ENCODE assay signal across 20 mouse cellular contexts in genomic region chr5:82142063-82142462, GRCm38 (mm10).
DNase-seq lines count a peak whose midpoint lies in the region; ATAC-seq and TF ChIP-seq lines count a peak whose summit lies in the region.
"Had no signal": no experiment of that assay in that cellular context is flagged by ENCODE, and none has a peak within 500 bp of the region (broad histone marks: within the 10 kb centered on the region; RNA-seq: fewer than 3 reads in every experiment).

No protein-coding gene starts in this region.

- no peak overlapping the region for H3K4me2 ChIP-seq in heart, embryonic 16.5 days (ENCODE audit: low read depth, low read length)
- no peak overlapping the region for H3K4me2 ChIP-seq in kidney, embryonic 16.5 days (replicated peaks; ENCODE audit: low read depth, low read length)
- H3K4me2 ChIP-seq in kidney, embryonic 15.5 days: no peak overlapping the region
- H3K4me2 ChIP-seq: embryonic facial prominence, embryonic 13.5 days; forebrain, embryonic 12.5 days; heart, embryonic 12.5 days; hindbrain, embryonic 13.5 days had no signal

- no peak for TF ChIP-seq CTCF in kidney, adult 2 months (conservative IDR thresholded peaks at IDR 0.05; ENCODE audit: insufficient read depth, insufficient read length, low read depth, low read length)

- H3K27me3 ChIP-seq in heart, embryonic 16.5 days (ENCODE audit: control insufficient read depth, insufficient read depth, low read length): no peaks in the 10 kb centered on the region
- H3K27me3 ChIP-seq in heart, embryonic 10.5 days (ENCODE audit: insufficient read depth, poor library complexity, severe bottlenecking): no peaks in the 10 kb centered on the region
- no peaks in the 10 kb centered on the region for H3K27me3 ChIP-seq in kidney, adult 2 months (replicated peaks; ENCODE audit: control insufficient read depth, insufficient read depth, low read length)
- no peaks in the 10 kb centered on the region for H3K27me3 ChIP-seq in kidney, embryonic 16.5 days (ENCODE audit: insufficient read depth, low read length)
- H3K27me3 ChIP-seq in kidney, embryonic 15.5 days: no peaks in the 10 kb centered on the region
- H3K27me3 ChIP-seq: embryonic facial prominence, embryonic 13.5 days; forebrain, embryonic 12.5 days; heart, embryonic 12.5 days; hindbrain, embryonic 13.5 days had no signal

- 91% methylated on average over 1 of the region's 1 CpGs for WGBS in heart, embryonic 16.5 days
- WGBS in heart, embryonic 10.5 days: 90% methylated on average over 1 of the region's 1 CpGs
- WGBS in kidney, adult 2 months: 62% methylated on average over 1 of the region's 1 CpGs
- 71% methylated on average over 1 of the region's 1 CpGs for WGBS in kidney, embryonic 16.5 days
- 93% methylated on average over 1 of the region's 1 CpGs for WGBS in kidney, embryonic 15.5 days

- 0 out of 2 replicates have a peak overlapping the region, but pooled peaks have one; percentile 31 for H3K27ac ChIP-seq in heart, embryonic 16.5 days (ENCODE audit: low read length)
- H3K27ac ChIP-seq in heart, embryonic 10.5 days: no peak overlapping the region
- peak overlapping the region; percentile 82 for H3K27ac ChIP-seq in kidney, adult 2 months (ENCODE audit: insufficient read depth, low read depth, low read length)
- no peak overlapping the region for H3K27ac ChIP-seq in kidney, embryonic 16.5 days (ENCODE audit: low read length)
- no peak overlapping the region for H3K27ac ChIP-seq in kidney, embryonic 15.5 days
- H3K27ac ChIP-seq: embryonic facial prominence, embryonic 13.5 days; forebrain, embryonic 12.5 days; hindbrain, embryonic 13.5 days; hindbrain, postnatal 0 days had no signal

- H3K9ac ChIP-seq in heart, embryonic 16.5 days (ENCODE audit: low read length): no peak overlapping the region
- H3K9ac ChIP-seq in kidney, embryonic 16.5 days (replicated peaks; ENCODE audit: low read length): no peak overlapping the region
- no peak overlapping the region for H3K9ac ChIP-seq in kidney, embryonic 15.5 days
- H3K9ac ChIP-seq: embryonic facial prominence, embryonic 13.5 days; forebrain, embryonic 12.5 days; heart, embryonic 12.5 days; hindbrain, embryonic 13.5 days had no signal

- H3K4me1 ChIP-seq in heart, embryonic 16.5 days (ENCODE audit: control insufficient read depth, insufficient read depth, low read length): no peaks in the 10 kb centered on the region
- H3K4me1 ChIP-seq in heart, embryonic 10.5 days: no peaks in the 10 kb centered on the region
- H3K4me1 ChIP-seq in kidney, adult 2 months (ENCODE audit: control insufficient read depth, insufficient read depth, low read length): no peaks in the 10 kb centered on the region
- no peaks in the 10 kb centered on the region for H3K4me1 ChIP-seq in kidney, embryonic 16.5 days (ENCODE audit: insufficient read depth, low read length)
- no peaks in the 10 kb centered on the region for H3K4me1 ChIP-seq in kidney, embryonic 15.5 days
- H3K4me1 ChIP-seq: embryonic facial prominence, embryonic 13.5 days; forebrain, embryonic 12.5 days; heart, embryonic 12.5 days; hindbrain, embryonic 13.5 days had no signal

- H3K9me3 ChIP-seq in heart, embryonic 16.5 days (replicated peaks; ENCODE audit: control insufficient read depth, low read length): peaks cover 2% of the 10 kb centered on the region; the same call in 1 of the 2 replicates
- no peaks in the 10 kb centered on the region for H3K9me3 ChIP-seq in heart, embryonic 10.5 days
- H3K9me3 ChIP-seq in kidney, embryonic 16.5 days (ENCODE audit: low read length): no peaks in the 10 kb centered on the region
- H3K9me3 ChIP-seq in kidney, embryonic 15.5 days (replicated peaks): no peaks in the 10 kb centered on the region
- H3K9me3 ChIP-seq: embryonic facial prominence, embryonic 13.5 days; forebrain, embryonic 12.5 days; heart, embryonic 12.5 days; hindbrain, embryonic 13.5 days had no signal

- DNase-seq in heart, embryonic 10.5 days (ENCODE audit: low spot score): no peak
- DNase-seq in kidney, adult 2 months: peak; percentile 70
- DNase-seq in kidney, postnatal 14 days: peak; percentile 19
- DNase-seq in kidney, postnatal 36 days: peak; percentile 1 to 54
- no peak for DNase-seq in frontal cortex, postnatal 10 days (ENCODE audit: low spot score in 2 of 2)
- DNase-seq: adrenal gland, adult 2 months; adrenal gland, postnatal 25 days; cerebellum, adult 18-20 months; cerebellum, adult 9-11 months; cerebellum, postnatal 36 days; gastrocnemius, postnatal 14 days had no signal

- no peaks in the 10 kb centered on the region for H3K36me3 ChIP-seq in heart, embryonic 16.5 days (ENCODE audit: control insufficient read depth, insufficient read depth)
- no peaks in the 10 kb centered on the region for H3K36me3 ChIP-seq in heart, embryonic 10.5 days
- no peaks in the 10 kb centered on the region for H3K36me3 ChIP-seq in kidney, adult 2 months (ENCODE audit: control insufficient read depth, insufficient read depth, low read length)
- no peaks in the 10 kb centered on the region for H3K36me3 ChIP-seq in kidney, embryonic 16.5 days (ENCODE audit: insufficient read depth, low read length)
- no peaks in the 10 kb centered on the region for H3K36me3 ChIP-seq in kidney, embryonic 15.5 days
- H3K36me3 ChIP-seq: embryonic facial prominence, embryonic 13.5 days; forebrain, embryonic 12.5 days; heart, embryonic 12.5 days; hindbrain, embryonic 13.5 days had no signal

- TF ChIP-seq POLR2A in kidney, adult 2 months (IDR thresholded peaks at IDR 0.05; ENCODE audit: low read depth, low read length): no peak

- H3K4me3 ChIP-seq in heart, embryonic 16.5 days (ENCODE audit: low read length): no peak overlapping the region
- H3K4me3 ChIP-seq in heart, embryonic 10.5 days: no peak overlapping the region
- H3K4me3 ChIP-seq in kidney, adult 2 months (ENCODE audit: insufficient read depth, low read depth, low read length): no peak overlapping the region
- H3K4me3 ChIP-seq in kidney, embryonic 16.5 days (ENCODE audit: low read length): no peak overlapping the region
- H3K4me3 ChIP-seq in kidney, embryonic 15.5 days (replicated peaks): no peak overlapping the region
- H3K4me3 ChIP-seq: embryonic facial prominence, embryonic 13.5 days; forebrain, embryonic 12.5 days; heart, embryonic 12.5 days; hindbrain, embryonic 13.5 days had no signal

- 0 out of 2 replicates have a peak, but pooled peaks have one; percentile 28 for ATAC-seq in heart, embryonic 16.5 days (replicated peaks; ENCODE audit: extremely low read depth, insufficient read depth, low FRiP score)
- ATAC-seq in kidney, embryonic 16.5 days (ENCODE audit: low FRiP score, low TSS enrichment): no peak
- no peak for ATAC-seq in kidney, embryonic 15.5 days (replicated peaks; ENCODE audit: low FRiP score)
- ATAC-seq: forebrain, embryonic 16.5 days; hindbrain, postnatal 0 days had no signal

Comparison
In these comparisons a context has a peak if more than half of its experiments do, and no peak if none do; other contexts are left out.
1. H3K27ac ChIP-seq: peak in heart, embryonic 16.5 days (single experiment) and kidney, adult 2 months (single experiment); none in heart, embryonic 10.5 days (single experiment), kidney, embryonic 16.5 days (single experiment) and kidney, embryonic 15.5 days (single experiment).
2. DNase-seq: peak in kidney, adult 2 months (single experiment), kidney, postnatal 14 days (single experiment) and kidney, postnatal 36 days (2 of 2); none in heart, embryonic 10.5 days (single experiment) and frontal cortex, postnatal 10 days (0 of 2).